Mouse (Mus musculus) left cerebral cortex, adult 8-10 months (tissue): ENCODE data around the gene Fbn1. TPM values are rescaled to one million over a fixed set of nuclear protein-coding genes. Genes with fewer than 3 reads are reported as not detected.
"Not testable (repeated sequence)": the region's sequence is repeated elsewhere in the genome, so short reads cannot be mapped to it uniquely, and the experiment has no call there.

ENCODE experiments used
- DNase-seq, 2 experiments: peaks; one replicate each; pipeline ENCODE4 v3.0.0; 2022; ENCODE audit warnings: low spot score in 2 of 2
- total RNA-seq, 4 experiments: library from RNA; stranded (reverse); gene quantifications; 2 replicates each; pipeline ENCODE4 v1.2.4; 2022

Gene Fbn1
- total RNA-seq, 4 experiments from 2014 or later = 4.7 to 6.3 (median 5.6) TPM

- no peak for DNase-seq
These were observed 209.0 kb downstream of the Fbn1 start for GRCm38 (mm10) chr2:125298841-125299240.

- DNase-seq = no peak
These were observed 212.3 kb downstream of the Fbn1 start for GRCm38 (mm10) chr2:125295526-125295925.

- no peak for DNase-seq
These were observed 213.8 kb downstream of the Fbn1 start for GRCm38 (mm10) chr2:125293969-125294491.

GRCm38 (mm10) chr2:125292616-125293015, 215.2 kb downstream of the Fbn1 start:
- no peak for DNase-seq

GRCm38 (mm10) chr2:125291101-125291500, 216.7 kb downstream of the Fbn1 start:
- DNase-seq = no peak

GRCm38 (mm10) chr2:125290197-125290965, 217.4 kb downstream of the Fbn1 start:
- DNase-seq = no peak

GRCm38 (mm10) chr2:125285777-125286176, 222.0 kb downstream of the Fbn1 start:
- DNase-seq = no peak

- no peak for DNase-seq
These were observed 225.2 kb downstream of the Fbn1 start for GRCm38 (mm10) chr2:125282334-125283206.

GRCm38 (mm10) chr2:125279995-125280394, 227.8 kb downstream of the Fbn1 start:
- DNase-seq = not testable (repeated sequence)

GRCm38 (mm10) chr2:125278474-125278873, 229.3 kb downstream of the Fbn1 start:
- no peak for DNase-seq

- no peak for DNase-seq
These were observed 231.1 kb downstream of the Fbn1 start for GRCm38 (mm10) chr2:125276692-125277091.

- no peak for DNase-seq
These were observed 232.2 kb downstream of the Fbn1 start for GRCm38 (mm10) chr2:125275617-125276016.

GRCm38 (mm10) chr2:125268876-125269275, 238.9 kb downstream of the Fbn1 start:
- no peak for DNase-seq

- DNase-seq = no peak
These were observed 244.0 kb downstream of the Fbn1 start for GRCm38 (mm10) chr2:125263753-125264152.

GRCm38 (mm10) chr2:125263056-125263455, 244.7 kb downstream of the Fbn1 start:
- no peak for DNase-seq

GRCm38 (mm10) chr2:125260326-125260725, 247.5 kb downstream of the Fbn1 start:
- DNase-seq = no peak

- DNase-seq = no peak
These were observed 248.3 kb downstream of the Fbn1 start for GRCm38 (mm10) chr2:125259230-125260120.

- DNase-seq = no peak
These were observed 251.9 kb downstream of the Fbn1 start for GRCm38 (mm10) chr2:125255886-125256285.

- DNase-seq = no peak
These were observed 253.2 kb downstream of the Fbn1 start for GRCm38 (mm10) chr2:125254630-125255029.

- no peak for DNase-seq
These were observed 254.1 kb downstream of the Fbn1 start for GRCm38 (mm10) chr2:125253699-125254098.

GRCm38 (mm10) chr2:125252275-125252674, 255.5 kb downstream of the Fbn1 start:
- DNase-seq = no peak
